Mouse (Mus musculus) forebrain, embryonic 11.5 days (tissue): ENCODE measurements around the gene Spz1. TPM values are rescaled to one million over a fixed set of nuclear protein-coding genes. Genes with fewer than 3 reads are reported as not detected.

Experiments used
- ATAC-seq: fragments of 200-750 bp; cut with Nextera tagmentation; replicated peaks from 2 replicates; pipeline ENCODE4 v1.8.0; 2017; ENCODE audit warnings: moderate TSS enrichment; ENCODE audit not compliant: low FRiP score
- DNase-seq: peaks from one replicate; pipeline ENCODE4 v3.0.0-alpha.2; 2017; ENCODE audit warnings: low spot score
- H3K27ac ChIP-seq: fragments of 300-500 bp; sonication (generic); 2 replicates; pipeline ENCODE4 v1.5.1; 2014; ENCODE audit warnings: low read depth, low read length
- H3K27me3 ChIP-seq: fragments of 300-500 bp; sonication (generic); 2 replicates; pipeline ENCODE4 v1.6.1; 2014; ENCODE audit warnings: mild to moderate bottlenecking, low read length, mixed read lengths; ENCODE audit not compliant: control insufficient read depth, insufficient read depth
- H3K36me3 ChIP-seq: fragments of 300-500 bp; sonication (generic); 2 replicates; pipeline ENCODE4 v1.6.1; 2014; ENCODE audit warnings: mild to moderate bottlenecking, low read length, moderate library complexity, mixed read lengths; ENCODE audit not compliant: control insufficient read depth, insufficient read depth
- H3K4me1 ChIP-seq: fragments of 300-500 bp; sonication (generic); replicated peaks from 2 replicates; pipeline ENCODE4 v1.6.1; 2014; ENCODE audit warnings: low read length, mixed read lengths; ENCODE audit not compliant: control insufficient read depth, insufficient read depth
- H3K4me2 ChIP-seq: fragments of 300-500 bp; sonication (generic); 2 replicates; pipeline ENCODE4 v1.6.1; 2014; ENCODE audit warnings: low read depth, mild to moderate bottlenecking, low read length, moderate library complexity, mixed read lengths; ENCODE audit not compliant: severe bottlenecking
- H3K4me3 ChIP-seq: fragments of 300-500 bp; sonication (generic); 2 replicates; pipeline ENCODE4 v1.5.1; 2014; ENCODE audit warnings: low read depth, low read length
- H3K9ac ChIP-seq: fragments of 300-500 bp; sonication (generic); 2 replicates; pipeline ENCODE4 v1.6.1; 2014; ENCODE audit warnings: low read length
- H3K9me3 ChIP-seq: fragments of 300-500 bp; sonication (generic); 2 replicates; pipeline ENCODE4 v1.6.1; 2016; ENCODE audit warnings: low read length, mixed read lengths; ENCODE audit not compliant: control insufficient read depth
- WGBS: fragments of 180-500 bp; shearing (Covaris S2); extraction: QIAGEN DNeasy Blood & Tissue Kit; methylation state at CpG from one replicate; pipeline ENCODE4 v1.1.7; 2014; 5-methylcytosine and 5-hydroxymethylcytosine counted together
- polyA plus RNA-seq: library from polyadenylated mRNA; unstranded; fragments of >200 nt; fragmentation: Nextera tagmentation; extraction: Ambion mirVana; gene quantifications from 2 replicates; pipeline ENCODE4 v1.2.1, GENCODE M21; 2014

The Spz1 gene
- polyA plus RNA-seq, result not detected in 2 replicates

GRCm38 (mm10) chr13:92576072-92576471 is at the start of gene Spz1:
Gene Spz1, minus strand, starts transcription at chr13:92576172.
- no peak within 1 kb of the TSS for H3K4me2 ChIP-seq
- H3K4me1 ChIP-seq, result no peaks in the 10 kb centered on the region; the same call in 1 of the 2 replicates
- H3K9me3 ChIP-seq, result no peaks in the 10 kb centered on the region
- H3K4me3 ChIP-seq, result no peak within 1 kb of the TSS
- no peak for DNase-seq
- ATAC-seq, result no peak
- no peaks in the 10 kb centered on the region for H3K36me3 ChIP-seq
- H3K27me3 ChIP-seq, result no peaks in the 10 kb centered on the region
- H3K9ac ChIP-seq, result no peak within 1 kb of the TSS
- H3K27ac ChIP-seq, result no peak within 1 kb of the TSS

DNA sequence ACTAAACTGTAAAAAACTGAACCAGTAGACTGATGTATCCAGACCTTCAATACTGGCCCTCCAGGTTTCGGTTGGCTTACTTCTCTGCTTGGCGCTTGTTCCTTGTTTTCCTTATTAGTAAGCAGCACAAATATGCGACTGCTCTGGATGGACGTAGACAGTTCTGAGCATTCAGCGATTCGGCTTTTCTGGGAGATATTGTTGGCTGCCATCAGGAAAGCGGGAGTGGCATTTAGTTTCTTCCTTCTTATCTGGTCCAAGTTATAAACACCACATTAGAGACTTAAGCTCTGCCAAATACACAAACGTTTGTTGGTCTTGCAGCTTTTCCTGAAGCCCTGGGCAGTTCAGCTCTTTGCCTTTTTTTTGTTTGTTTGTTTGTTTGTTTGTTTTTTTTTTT is 40.5 kb upstream of the Spz1 start:
- Histone ChIP-seq H3K27me3 (no peaks in the 10 kb centered on the region; the same call in 1 of the 2 replicates), H3K27ac (no peak overlapping the region), H3K4me2 (no peak overlapping the region), H3K4me1 (peaks cover 2% of the 10 kb centered on the region; the same call in 1 of the 2 replicates), H3K4me3 (no peak overlapping the region), H3K9me3 (no peaks in the 10 kb centered on the region), H3K36me3 (no peaks in the 10 kb centered on the region), H3K9ac (no peak overlapping the region)
- DNase-seq (no peak), ATAC-seq (no peak)
- WGBS, result 94% methylated on average over 8 of the region's 8 CpGs

- H3K4me3 ChIP-seq, result no peak overlapping the region
- H3K4me2 ChIP-seq, result no peak overlapping the region
- H3K9me3 ChIP-seq, result no peaks in the 10 kb centered on the region
- H3K27me3 ChIP-seq, result no peaks in the 10 kb centered on the region; the same call in 1 of the 2 replicates
- peaks cover 2% of the 10 kb centered on the region; the same call in 1 of the 2 replicates for H3K4me1 ChIP-seq
- no peaks in the 10 kb centered on the region for H3K36me3 ChIP-seq
- ATAC-seq (no peak), DNase-seq (no peak)
- 86% methylated on average over 5 of the region's 5 CpGs for WGBS
- no peak overlapping the region for H3K27ac ChIP-seq
- no peak overlapping the region for H3K9ac ChIP-seq
Observed at GRCm38 (mm10) chr13:92615201-92615600, 39.2 kb upstream of the Spz1 start.

DNA sequence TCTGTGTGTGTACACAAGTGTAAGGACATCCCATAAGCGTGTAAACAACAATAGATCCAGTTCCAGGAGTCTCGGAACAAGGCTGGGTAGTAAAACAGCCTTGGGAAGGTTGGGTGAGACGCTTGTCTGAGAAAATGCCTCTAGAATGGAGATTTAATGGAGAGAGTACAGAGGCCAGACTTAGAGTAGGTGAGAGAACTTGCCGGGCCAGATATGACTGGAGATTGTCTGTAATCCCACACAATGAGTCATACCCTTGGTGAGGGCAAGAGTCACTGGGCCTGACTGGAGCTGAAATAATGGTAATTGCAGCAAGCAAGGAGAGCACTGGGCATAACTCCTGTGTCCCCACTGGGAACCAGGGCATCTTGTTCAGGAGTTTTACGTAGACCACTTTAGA is 37.1 kb upstream of the Spz1 start:
- Histone ChIP-seq H3K4me3 (no peak overlapping the region), H3K27me3 (no peaks in the 10 kb centered on the region; the same call in 1 of the 2 replicates), H3K27ac (no peak overlapping the region), H3K9ac (no peak overlapping the region), H3K9me3 (no peaks in the 10 kb centered on the region), H3K4me1 (peaks cover 7% of the 10 kb centered on the region; the same call in 1 of the 2 replicates), H3K36me3 (no peaks in the 10 kb centered on the region), H3K4me2 (no peak overlapping the region)
- 86% methylated on average over 5 of the region's 5 CpGs for WGBS
- ATAC-seq, result no peak
- no peak for DNase-seq

GRCm38 (mm10) chr13:92611917-92612316 is 35.9 kb upstream of the Spz1 start:
- ATAC-seq (no peak), DNase-seq (no peak)
- Histone ChIP-seq H3K4me1 (peaks cover 7% of the 10 kb centered on the region; the same call in 1 of the 2 replicates), H3K4me3 (peak overlapping the region; percentile 63), H3K27me3 (no peaks in the 10 kb centered on the region; the same call in 1 of the 2 replicates), H3K36me3 (no peaks in the 10 kb centered on the region), H3K9ac (peak overlapping the region; percentile 67), H3K9me3 (no peaks in the 10 kb centered on the region), H3K27ac (no peak overlapping the region), H3K4me2 (peak overlapping the region; percentile 90)
- 7% methylated on average over 7 of the region's 7 CpGs for WGBS

DNA sequence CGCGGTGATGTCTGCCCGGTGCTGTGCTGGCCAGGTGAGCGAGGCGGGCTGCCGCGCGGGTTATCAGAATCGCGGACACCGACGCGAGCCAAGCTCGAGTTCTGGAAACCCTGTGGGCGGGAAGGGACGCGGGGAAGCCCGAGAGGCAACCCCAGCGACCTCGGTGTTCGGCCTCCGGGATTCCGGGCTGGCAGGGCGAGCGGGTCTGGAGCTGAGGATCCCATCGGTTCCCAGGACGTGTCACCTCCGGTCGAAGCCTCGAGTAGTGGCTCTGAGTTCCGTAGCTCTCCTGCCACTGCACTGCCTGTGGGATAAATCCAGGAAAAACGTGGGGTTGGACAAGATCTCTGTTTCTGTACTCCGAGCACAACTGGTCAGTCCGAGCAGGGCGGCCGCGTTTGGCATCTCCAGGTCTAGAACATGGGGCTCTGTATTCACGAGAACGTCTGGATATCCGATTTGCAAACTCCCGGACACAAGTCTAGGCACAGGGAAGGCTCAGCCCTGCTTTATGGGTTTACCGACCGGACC is 35.3 kb upstream of the Spz1 start:
- Histone ChIP-seq H3K9ac (peak overlapping the region; percentile 67), H3K27me3 (no peaks in the 10 kb centered on the region; the same call in 1 of the 2 replicates), H3K4me2 (peak overlapping the region; percentile 90), H3K36me3 (no peaks in the 10 kb centered on the region), H3K4me1 (peaks cover 7% of the 10 kb centered on the region; the same call in 1 of the 2 replicates), H3K9me3 (no peaks in the 10 kb centered on the region), H3K4me3 (peak overlapping the region; percentile 63), H3K27ac (no peak overlapping the region)
- ATAC-seq (peak; percentile 57), DNase-seq (no peak)
- WGBS, result under 1% methylated on average over 43 of the region's 43 CpGs

DNA sequence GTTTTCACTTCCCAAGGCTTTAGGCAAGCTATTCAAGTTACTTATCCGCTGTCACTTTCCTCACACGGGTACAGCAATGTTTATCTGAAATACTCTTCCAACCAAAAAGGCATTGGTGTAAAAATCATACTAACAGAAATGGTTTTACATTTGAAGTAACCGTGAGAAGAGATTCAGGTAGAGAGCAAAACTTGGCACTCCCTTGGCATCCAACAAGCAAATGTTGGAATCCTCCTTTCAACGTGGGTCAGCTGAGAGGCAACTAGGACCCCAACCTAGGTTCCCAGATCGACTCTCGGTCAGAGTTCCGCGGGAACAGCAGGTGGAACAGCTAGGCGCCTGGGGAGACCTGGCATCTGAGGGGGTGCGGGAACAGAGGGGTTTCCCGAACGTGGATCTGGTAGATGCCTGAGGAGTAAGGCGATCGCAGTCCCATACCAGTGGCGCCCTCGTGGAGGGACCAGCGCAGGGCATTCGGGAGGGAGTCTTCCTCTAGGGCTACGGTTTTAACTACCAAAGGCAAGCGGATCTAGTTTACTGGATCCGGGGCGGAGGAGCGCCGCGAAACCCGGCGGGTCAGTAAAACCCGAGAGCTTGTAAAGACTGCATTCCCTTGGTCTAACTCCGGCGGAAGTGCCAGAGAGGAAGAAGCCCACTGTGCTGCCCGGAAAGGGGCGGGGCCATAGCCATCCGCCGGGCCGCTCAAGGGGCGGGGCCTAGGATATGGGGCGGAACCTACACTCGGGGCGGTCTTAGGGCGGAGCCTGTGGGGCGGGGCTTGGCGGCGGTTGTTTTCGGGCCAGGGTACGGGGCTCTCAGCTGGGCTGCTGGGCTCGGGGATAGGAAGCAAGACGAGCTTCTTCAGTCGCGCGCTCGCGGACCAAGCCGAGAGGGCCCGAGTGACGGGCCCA is 34.6 kb upstream of the Spz1 start, which contains the start of gene Serinc5:
Gene Serinc5, plus strand, starts transcription at position 781 of the 911 bp plus-strand sequence.
- peak within 1 kb of the TSS; percentile 67 for H3K9ac ChIP-seq
- WGBS, result under 1% methylated on average over 55 of the region's 55 CpGs
- peak; percentile 99 for DNase-seq
- peaks cover 7% of the 10 kb centered on the region; the same call in 1 of the 2 replicates for H3K4me1 ChIP-seq
- H3K27ac ChIP-seq, result peak within 1 kb of the TSS; percentile 48; the same call in 1 of the 2 replicates
- H3K9me3 ChIP-seq, result no peaks in the 10 kb centered on the region
- H3K4me3 ChIP-seq, result peak within 1 kb of the TSS; percentile 63
- no peaks in the 10 kb centered on the region for H3K36me3 ChIP-seq
- H3K27me3 ChIP-seq, result no peaks in the 10 kb centered on the region; the same call in 1 of the 2 replicates
- peak within 1 kb of the TSS; percentile 90 for H3K4me2 ChIP-seq
- ATAC-seq, result peak; percentile 99

- WGBS, result 10% methylated on average over 13 of the region's 13 CpGs
- Histone ChIP-seq H3K4me2 (peak overlapping the region; percentile 90), H3K4me3 (peak overlapping the region; percentile 63; the same call in 1 of the 2 replicates), H3K9ac (peak overlapping the region; percentile 67), H3K27me3 (no peaks in the 10 kb centered on the region; the same call in 1 of the 2 replicates), H3K9me3 (no peaks in the 10 kb centered on the region), H3K4me1 (peaks cover 7% of the 10 kb centered on the region; the same call in 1 of the 2 replicates), H3K36me3 (no peaks in the 10 kb centered on the region), H3K27ac (no peak overlapping the region)
- no peak for ATAC-seq
- DNase-seq, result no peak
Observed at GRCm38 (mm10) chr13:92609486-92610310, 33.7 kb upstream of the Spz1 start.
